Mouse (Mus musculus) heart, postnatal 0 days (tissue): Measurements from ENCODE around the gene Ttll10.

ENCODE experiments used
- CTCF ChIP-seq: IDR thresholded peaks from 2 replicates; pipeline ENCODE4 v1.5.1; 2016; ENCODE audit warnings: antibody characterized with exemption, control low read depth, low read depth
- EP300 ChIP-seq: IDR thresholded peaks from 2 replicates; pipeline ENCODE4 v1.6.1; 2016; ENCODE audit warnings: antibody characterized with exemption, low read depth

DNA sequence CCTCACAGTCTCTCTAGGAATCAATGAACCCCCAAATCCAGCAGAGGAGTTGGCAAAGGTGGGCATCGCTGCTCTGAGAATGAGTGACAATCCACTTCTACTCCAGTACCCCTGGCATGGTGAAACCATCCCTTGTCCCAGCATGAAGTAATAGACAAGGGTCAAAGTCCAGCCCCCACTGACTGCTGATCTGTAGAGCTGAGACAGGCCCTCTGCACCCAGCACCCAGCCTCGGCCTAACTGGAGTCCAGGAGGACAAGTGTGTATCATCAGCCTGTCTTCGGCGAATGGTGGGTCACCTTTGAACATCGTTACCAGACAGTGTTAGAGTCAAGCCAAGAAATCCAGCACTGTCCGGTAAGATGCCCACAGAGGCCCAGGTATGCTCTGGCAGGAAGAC is 4.6 kb downstream of the Ttll10 start:
- TF ChIP-seq CTCF (no peak), EP300 (no peak)
